Comparison of ENCODE assay signal across 18 mouse cellular contexts in the genomic region with DNA sequence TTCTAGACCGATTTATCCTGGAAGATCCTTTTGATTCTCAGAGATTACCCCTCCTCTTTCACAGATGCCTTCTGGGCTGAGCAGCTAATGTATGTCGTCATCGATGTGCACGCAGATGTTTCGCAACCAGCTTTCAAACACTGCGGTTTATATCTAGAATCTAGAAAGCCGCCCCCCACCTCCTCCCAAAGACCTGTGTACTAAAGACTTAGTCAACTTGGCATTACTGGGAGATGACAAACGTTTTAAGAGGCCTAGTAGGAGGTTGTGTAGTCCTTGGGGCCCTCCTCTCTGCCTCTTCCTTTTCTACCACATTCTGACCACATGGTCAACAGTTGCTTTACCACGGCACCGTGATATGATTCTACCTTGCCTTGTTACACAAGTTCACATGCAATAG. TPM values are rescaled to one million over a fixed set of nuclear protein-coding genes. Genes with fewer than 3 reads are reported as not detected.
DNase-seq lines count a peak whose midpoint lies in the region; ATAC-seq and TF ChIP-seq lines count a peak whose summit lies in the region.
"Had no signal": no experiment of that assay in that cellular context is flagged by ENCODE, and none has a peak within 500 bp of the region (broad histone marks: within the 10 kb centered on the region; RNA-seq: fewer than 3 reads in every experiment).

No protein-coding gene starts in this region.

- TF ChIP-seq CTCF in lung, embryonic 14.5 days (IDR thresholded peaks at IDR 0.05; ENCODE audit: low read depth): no peak

- H3K27ac ChIP-seq in lung, embryonic 14.5 days (ENCODE audit: low read depth): no peak overlapping the region
- H3K27ac ChIP-seq in forebrain, embryonic 14.5 days (ENCODE audit: low read depth, low read length): no peak overlapping the region
- H3K27ac ChIP-seq: hindbrain, embryonic 13.5 days had no signal

- H3K4me2 ChIP-seq in lung, embryonic 14.5 days: no peak overlapping the region
- no peak overlapping the region for H3K4me2 ChIP-seq in forebrain, embryonic 14.5 days (ENCODE audit: low read length)
- H3K4me2 ChIP-seq: hindbrain, embryonic 13.5 days had no signal

- H3K36me3 ChIP-seq in lung, embryonic 14.5 days (ENCODE audit: insufficient read depth): no peaks in the 10 kb centered on the region
- no peaks in the 10 kb centered on the region for H3K36me3 ChIP-seq in forebrain, embryonic 14.5 days (ENCODE audit: control insufficient read depth, insufficient read depth, low read length)
- H3K36me3 ChIP-seq: hindbrain, embryonic 13.5 days had no signal

- DNase-seq in lung, embryonic 14.5 days: peak; percentile 54
- DNase-seq in lung, postnatal 14 days: no peak
- peak; percentile 93 for DNase-seq in 416B (ENCODE audit: low read depth)
- peak; percentile 33 for DNase-seq in CD4-positive, CD25-positive, alpha-beta regulatory T cell, adult 2 months (ENCODE audit: low read depth, low spot score)
- DNase-seq in adrenal gland, postnatal 36 days: no peak
- DNase-seq in forebrain, embryonic 14.5 days (ENCODE audit: low spot score): no peak
- DNase-seq: adrenal gland, adult 2 months; cerebellum, adult 11 months; cerebellum, postnatal 25 days; gastrocnemius, postnatal 10 days; layer of hippocampus, postnatal 36 days; right cerebral cortex, adult 18-20 months had no signal

- WGBS in lung, embryonic 14.5 days: 64% methylated on average over 10 of the region's 10 CpGs
- WGBS in forebrain, embryonic 14.5 days: 90% methylated on average over 10 of the region's 10 CpGs

- no peaks in the 10 kb centered on the region for H3K9me3 ChIP-seq in lung, embryonic 14.5 days (ENCODE audit: low read depth, low read length)
- H3K9me3 ChIP-seq in forebrain, embryonic 14.5 days (replicated peaks; ENCODE audit: control insufficient read depth, low read length): no peaks in the 10 kb centered on the region
- H3K9me3 ChIP-seq: hindbrain, embryonic 13.5 days had no signal

- H3K9ac ChIP-seq in lung, embryonic 14.5 days: no peak overlapping the region
- no peak overlapping the region for H3K9ac ChIP-seq in forebrain, embryonic 14.5 days (ENCODE audit: low read length)
- H3K9ac ChIP-seq: hindbrain, embryonic 13.5 days had no signal

- H3K27me3 ChIP-seq in lung, embryonic 14.5 days (ENCODE audit: insufficient read depth, low read length): no peaks in the 10 kb centered on the region
- H3K27me3 ChIP-seq in forebrain, embryonic 14.5 days (replicated peaks; ENCODE audit: control insufficient read depth, insufficient read depth, low read length): no peaks in the 10 kb centered on the region
- H3K27me3 ChIP-seq: CH12.LX had no signal

- H3K4me3 ChIP-seq in lung, embryonic 14.5 days (ENCODE audit: low read depth, low read length): no peak overlapping the region
- H3K4me3 ChIP-seq in forebrain, embryonic 14.5 days (ENCODE audit: low read depth, low read length): no peak overlapping the region
- H3K4me3 ChIP-seq: erythroblast, embryonic 14.5 days; hindbrain, embryonic 13.5 days had no signal

- ATAC-seq in lung, embryonic 14.5 days (ENCODE audit: insufficient read depth): no peak
- ATAC-seq in megakaryocyte, adult 5-6 weeks (ENCODE audit: poor library complexity, severe bottlenecking): peak; percentile 65
- no peak for ATAC-seq in forebrain, embryonic 14.5 days
- ATAC-seq: intestine, embryonic 16.5 days; midbrain, embryonic 16.5 days had no signal

- H3K4me1 ChIP-seq in lung, embryonic 14.5 days (ENCODE audit: insufficient read depth): peaks cover 10% of the 10 kb centered on the region
- no peaks in the 10 kb centered on the region for H3K4me1 ChIP-seq in forebrain, embryonic 14.5 days (ENCODE audit: control insufficient read depth, insufficient read depth, low read length)
- H3K4me1 ChIP-seq: hindbrain, embryonic 13.5 days had no signal

RNA-seq across cellular contexts. Expression of a gene that starts 29.8 kb away (rescaled TPM):
- 0.18 and 0.22 TPM in 2 replicates for polyA plus RNA-seq in lung, embryonic 14.5 days (2014; fragmentation: Nextera tagmentation; extraction: Ambion mirVana)
- total RNA-seq in megakaryocyte, adult 5-6 weeks (2015): 0.16 and 0.36 TPM in 2 replicates
- total RNA-seq in megakaryocyte, adult 5-6 weeks (2017): not detected in 2 replicates
- 10 to 100 TPM in 1 of 2 experiments, under 1 TPM in 1; 0.46 to 22.1 TPM for total RNA-seq in adrenal gland, postnatal 36 days (2021)
- polyA plus RNA-seq in forebrain, embryonic 14.5 days (2014; fragmentation: Nextera tagmentation; extraction: Ambion mirVana): 2.6 and 3.6 TPM in 2 replicates
- total RNA-seq: gastrocnemius, postnatal 10 days had no signal
- polyA plus RNA-seq: erythroblast, embryonic 14.5 days had no signal

Comparison
In these comparisons a context has a peak if more than half of its experiments do, and no peak if none do; other contexts are left out.
1. DNase-seq: peak in lung, embryonic 14.5 days (single experiment), 416B (single experiment) and CD4-positive, CD25-positive, alpha-beta regulatory T cell, adult 2 months (single experiment); none in lung, postnatal 14 days (single experiment), adrenal gland, postnatal 36 days (0 of 2) and forebrain, embryonic 14.5 days (single experiment).